Mouse (Mus musculus) brain, embryonic 14.5 days (tissue): ENCODE data around the gene Unc5cl.

Source experiments
- CTCF ChIP-seq: fragments of 200-500 bp; IDR thresholded peaks from 2 replicates; pipeline ENCODE4 v1.5.1; 2012; ENCODE audit warnings: inconsistent platforms, mild to moderate bottlenecking, moderate library complexity, borderline replicate concordance; ENCODE audit not compliant: insufficient read depth, insufficient read length; ENCODE audit errors: extremely low read depth
- POLR2A ChIP-seq: fragments of 200-500 bp; IDR thresholded peaks from 2 replicates; pipeline ENCODE4 v1.6.1; 2012; ENCODE audit warnings: mild to moderate bottlenecking, inconsistent platforms, borderline replicate concordance; ENCODE audit not compliant: poor library complexity, insufficient read depth, insufficient read length, severe bottlenecking; ENCODE audit errors: extremely low read depth

DNA sequence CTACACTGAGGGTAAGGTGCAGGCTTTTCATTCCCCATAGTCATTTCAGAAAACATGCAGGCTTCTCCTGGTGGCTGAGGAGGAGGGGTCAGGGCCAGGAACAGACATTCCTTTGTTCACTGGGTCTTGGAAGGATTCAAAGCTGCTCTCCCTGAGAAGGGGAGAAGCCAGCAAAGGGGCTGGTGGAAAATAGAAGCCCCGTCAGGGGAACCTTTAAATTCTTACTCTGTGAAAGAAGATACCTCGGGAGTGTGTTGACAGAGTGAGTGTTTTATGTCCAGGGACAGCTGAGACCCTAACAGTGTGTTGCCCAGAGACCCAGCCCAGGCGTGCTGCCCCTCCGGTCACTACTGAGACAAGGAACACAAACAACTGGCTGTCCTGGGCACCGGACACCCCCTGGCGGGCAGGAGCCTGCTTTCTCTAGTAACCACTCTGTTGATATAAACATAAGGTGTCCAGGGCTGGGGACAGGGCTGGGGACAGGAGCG lies 17.2 kb upstream of the Unc5cl start:
- TF ChIP-seq CTCF (0 out of 2 replicates have a peak, but pooled peaks have one; percentile 1), POLR2A (no peak)
